11 mouse cellular contexts compared by ENCODE assay signal in the genomic region with DNA sequence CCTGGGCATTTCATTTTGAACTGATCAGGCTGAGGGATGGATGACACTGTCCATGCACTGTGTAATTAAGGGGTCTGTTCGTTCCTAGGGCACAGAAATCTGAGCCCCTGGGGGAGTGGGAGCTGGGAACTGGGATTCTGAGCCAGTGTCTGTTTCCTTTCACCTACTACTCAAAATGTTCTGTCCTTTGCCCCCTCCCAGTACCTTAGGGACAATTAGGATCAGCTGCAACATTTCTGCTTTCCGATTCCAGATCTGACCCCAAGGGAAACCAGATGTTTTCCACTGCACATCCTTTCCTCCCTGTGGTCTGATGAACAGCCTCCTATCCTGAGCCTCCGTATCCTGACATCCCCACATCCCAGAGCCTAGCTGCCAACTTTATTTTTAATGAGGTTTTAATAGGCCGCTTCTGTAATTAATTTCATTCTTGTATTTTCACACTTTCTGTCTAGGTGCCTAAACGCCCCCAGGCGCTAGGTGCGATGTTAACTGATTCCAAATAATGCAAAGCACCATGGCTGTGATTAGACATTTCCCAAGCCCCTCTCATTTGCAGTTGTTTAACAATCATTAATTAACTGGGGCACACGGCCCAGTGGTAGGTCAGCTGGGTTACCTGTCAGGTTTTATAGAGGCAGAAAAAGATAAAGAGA. TPM values are rescaled to one million over a fixed set of nuclear protein-coding genes. Genes with fewer than 3 reads are reported as not detected.
A peak's percentile ranks its signal among the peaks of the same experiment; 100 is the strongest.
DNase-seq lines count a peak whose midpoint lies in the region; ATAC-seq and TF ChIP-seq lines count a peak whose summit lies in the region.
"Had no signal": no experiment of that assay in that cellular context is flagged by ENCODE, and none has a peak within 500 bp of the region (broad histone marks: within the 10 kb centered on the region; RNA-seq: fewer than 3 reads in every experiment).

No protein-coding gene starts in this region.

- TF ChIP-seq CTCF in gastrocnemius, adult 2 months (IDR thresholded peaks at IDR 0.05), result no peak

- no peaks in the 10 kb centered on the region for H3K9me3 ChIP-seq in kidney, embryonic 16.5 days (ENCODE audit: low read length)
- H3K9me3 ChIP-seq in embryonic facial prominence, embryonic 15.5 days (replicated peaks), result no peaks in the 10 kb centered on the region
- no peaks in the 10 kb centered on the region for H3K9me3 ChIP-seq in limb, embryonic 13.5 days

- H3K27me3 ChIP-seq in kidney, embryonic 16.5 days (ENCODE audit: insufficient read depth, low read length), result peaks cover 13% of the 10 kb centered on the region; the same call in 1 of the 2 replicates
- H3K27me3 ChIP-seq in embryonic facial prominence, embryonic 15.5 days, result 0 out of 2 replicates have a peak, but pooled peaks cover 12% of the 10 kb centered on the region
- H3K27me3 ChIP-seq in limb, embryonic 13.5 days, result peaks cover 26% of the 10 kb centered on the region

- peak overlapping the region; percentile 90; the same call in 1 of the 2 replicates for H3K4me2 ChIP-seq in kidney, embryonic 16.5 days (replicated peaks; ENCODE audit: low read depth, low read length)
- H3K4me2 ChIP-seq in embryonic facial prominence, embryonic 15.5 days (replicated peaks), result peak overlapping the region; percentile 93
- peak overlapping the region; percentile 88 for H3K4me2 ChIP-seq in limb, embryonic 13.5 days (replicated peaks)

- no peaks in the 10 kb centered on the region for H3K36me3 ChIP-seq in kidney, embryonic 16.5 days (ENCODE audit: insufficient read depth, low read length)
- no peaks in the 10 kb centered on the region for H3K36me3 ChIP-seq in embryonic facial prominence, embryonic 15.5 days
- H3K36me3 ChIP-seq in limb, embryonic 13.5 days, result no peaks in the 10 kb centered on the region

- ATAC-seq in kidney, embryonic 16.5 days (ENCODE audit: low FRiP score, low TSS enrichment), result no peak
- ATAC-seq in embryonic facial prominence, embryonic 15.5 days (ENCODE audit: insufficient number of reproducible peaks, low FRiP score, low TSS enrichment, low read depth), result no peak
- ATAC-seq in limb, embryonic 13.5 days (ENCODE audit: low FRiP score, low read depth), result no peak

- WGBS in kidney, embryonic 16.5 days, result 21% methylated on average over 8 of the region's 8 CpGs
- 19% methylated on average over 8 of the region's 8 CpGs for WGBS in embryonic facial prominence, embryonic 15.5 days
- 12% methylated on average over 8 of the region's 8 CpGs for WGBS in limb, embryonic 13.5 days

- H3K9ac ChIP-seq in kidney, embryonic 16.5 days (replicated peaks; ENCODE audit: low read length), result no peak overlapping the region
- no peak overlapping the region for H3K9ac ChIP-seq in embryonic facial prominence, embryonic 15.5 days
- H3K9ac ChIP-seq in limb, embryonic 13.5 days, result peak overlapping the region; percentile 57

- H3K4me3 ChIP-seq in gastrocnemius, adult 2 months, result peak overlapping the region; percentile 89
- no peak overlapping the region for H3K4me3 ChIP-seq in kidney, embryonic 16.5 days (ENCODE audit: low read length)
- peak overlapping the region; percentile 73; the same call in 1 of the 2 replicates for H3K4me3 ChIP-seq in embryonic facial prominence, embryonic 15.5 days (replicated peaks)
- peak overlapping the region; percentile 71; the same call in 1 of the 2 replicates for H3K4me3 ChIP-seq in limb, embryonic 13.5 days

- intact Hi-C loops in gastrocnemius, adult 2 months (cut with DNase I), result no loop called here

- peak overlapping the region; percentile 97 for H3K27ac ChIP-seq in gastrocnemius, adult 2 months
- H3K27ac ChIP-seq in kidney, embryonic 16.5 days (ENCODE audit: low read length), result no peak overlapping the region
- H3K27ac ChIP-seq in embryonic facial prominence, embryonic 15.5 days (replicated peaks), result no peak overlapping the region
- no peak overlapping the region for H3K27ac ChIP-seq in limb, embryonic 13.5 days
- H3K27ac ChIP-seq: kidney, postnatal 0 days had no signal

- peaks cover 34% of the 10 kb centered on the region for H3K4me1 ChIP-seq in kidney, embryonic 16.5 days (ENCODE audit: insufficient read depth, low read length)
- H3K4me1 ChIP-seq in embryonic facial prominence, embryonic 15.5 days, result peaks cover 33% of the 10 kb centered on the region
- peaks cover 32% of the 10 kb centered on the region for H3K4me1 ChIP-seq in limb, embryonic 13.5 days

- no peak for DNase-seq in gastrocnemius, adult 2 months
- DNase-seq in gastrocnemius, adult 8-10 months (ENCODE audit: low spot score in 2 of 2), result no peak
- DNase-seq in kidney, postnatal 10 days, result no peak
- no peak for DNase-seq in right cerebral cortex, adult 18-20 months
- DNase-seq in left cerebral cortex, adult 18-20 months (ENCODE audit: low spot score in 2 of 2), result no peak
- DNase-seq: adrenal gland, adult 2 months; gastrocnemius, postnatal 14 days had no signal

RNA-seq across cellular contexts. Expression of gene Pacsin3, which starts 0.9 kb away (rescaled TPM):
- total RNA-seq in gastrocnemius, adult 2 months (2021), result 100 to 1,000 TPM; 375 to 428 TPM
- 100 to 1,000 TPM; 324 to 413 (median 369) TPM for total RNA-seq in gastrocnemius, adult 8-10 months (2022)
- polyA plus RNA-seq in kidney, embryonic 16.5 days (2015; fragmentation: Nextera tagmentation; extraction: Ambion mirVana), result 47.7 and 49.6 TPM in 2 replicates
- polyA plus RNA-seq in embryonic facial prominence, embryonic 15.5 days (2015; fragmentation: Nextera tagmentation; extraction: Ambion mirVana), result 55.1 and 62.8 TPM in 2 replicates
- 44.8 and 47.4 TPM in 2 replicates for polyA plus RNA-seq in limb, embryonic 13.5 days (2015; fragmentation: Nextera tagmentation; extraction: Ambion mirVana)
- total RNA-seq in left cerebral cortex, adult 18-20 months (2021), result 10 to 100 TPM; 45.6 to 46.1 TPM

RNA-seq across cellular contexts. Expression of gene Arfgap2, which starts 9.9 kb away (rescaled TPM):
- 100 to 1,000 TPM; 152 to 211 TPM for total RNA-seq in gastrocnemius, adult 2 months (2021)
- total RNA-seq in gastrocnemius, adult 8-10 months (2022), result 100 to 1,000 TPM; 170 to 194 (median 181) TPM
- polyA plus RNA-seq in kidney, embryonic 16.5 days (2015; fragmentation: Nextera tagmentation; extraction: Ambion mirVana), result 92.9 and 96.5 TPM in 2 replicates
- polyA plus RNA-seq in embryonic facial prominence, embryonic 15.5 days (2015; fragmentation: Nextera tagmentation; extraction: Ambion mirVana), result 83.0 and 83.4 TPM in 2 replicates
- polyA plus RNA-seq in limb, embryonic 13.5 days (2015; fragmentation: Nextera tagmentation; extraction: Ambion mirVana), result 89.0 and 91.6 TPM in 2 replicates
- 10 to 100 TPM; 70.0 to 72.7 TPM for total RNA-seq in left cerebral cortex, adult 18-20 months (2021)

RNA-seq across cellular contexts. Expression of gene Ddb2, which starts 18.1 kb away (rescaled TPM):
- total RNA-seq in gastrocnemius, adult 2 months (2021), result 1 to 10 TPM; 2.6 to 2.8 TPM
- total RNA-seq in gastrocnemius, adult 8-10 months (2022), result 1 to 10 TPM; 1.2 to 3.5 (median 2.0) TPM
- 16.2 and 20.6 TPM in 2 replicates for polyA plus RNA-seq in kidney, embryonic 16.5 days (2015; fragmentation: Nextera tagmentation; extraction: Ambion mirVana)
- 18.7 and 19.9 TPM in 2 replicates for polyA plus RNA-seq in embryonic facial prominence, embryonic 15.5 days (2015; fragmentation: Nextera tagmentation; extraction: Ambion mirVana)
- 23.6 and 26.7 TPM in 2 replicates for polyA plus RNA-seq in limb, embryonic 13.5 days (2015; fragmentation: Nextera tagmentation; extraction: Ambion mirVana)
- total RNA-seq in left cerebral cortex, adult 18-20 months (2021), result 10 to 100 TPM; 10.9 to 13.5 TPM

RNA-seq across cellular contexts. Expression of gene Acp2, which starts 52.2 kb away (rescaled TPM):
- total RNA-seq in gastrocnemius, adult 2 months (2021), result 10 to 100 TPM; 12.5 to 13.6 TPM
- total RNA-seq in gastrocnemius, adult 8-10 months (2022), result 10 to 100 TPM; 10.2 to 11.1 (median 10.5) TPM
- polyA plus RNA-seq in kidney, embryonic 16.5 days (2015; fragmentation: Nextera tagmentation; extraction: Ambion mirVana), result 28.8 and 29.7 TPM in 2 replicates
- polyA plus RNA-seq in embryonic facial prominence, embryonic 15.5 days (2015; fragmentation: Nextera tagmentation; extraction: Ambion mirVana), result 24.2 and 28.3 TPM in 2 replicates
- 30.2 and 34.6 TPM in 2 replicates for polyA plus RNA-seq in limb, embryonic 13.5 days (2015; fragmentation: Nextera tagmentation; extraction: Ambion mirVana)
- total RNA-seq in left cerebral cortex, adult 18-20 months (2021), result 10 to 100 TPM; 49.5 TPM

RNA-seq across cellular contexts. Expression of gene Nr1h3, which starts 52.2 kb away (rescaled TPM):
- 10 to 100 TPM; 26.8 to 26.9 TPM for total RNA-seq in gastrocnemius, adult 2 months (2021)
- total RNA-seq in gastrocnemius, adult 8-10 months (2022), result 10 to 100 TPM; 20.7 to 31.4 (median 24.5) TPM
- polyA plus RNA-seq in kidney, embryonic 16.5 days (2015; fragmentation: Nextera tagmentation; extraction: Ambion mirVana), result 3.5 and 4.6 TPM in 2 replicates
- polyA plus RNA-seq in embryonic facial prominence, embryonic 15.5 days (2015; fragmentation: Nextera tagmentation; extraction: Ambion mirVana), result 1.8 and 1.9 TPM in 2 replicates
- 1.7 TPM in 2 replicates for polyA plus RNA-seq in limb, embryonic 13.5 days (2015; fragmentation: Nextera tagmentation; extraction: Ambion mirVana)
- 1 to 10 TPM; 3.5 to 3.6 TPM for total RNA-seq in left cerebral cortex, adult 18-20 months (2021)

Comparison
In these comparisons a context has a peak if more than half of its experiments do, and no peak if none do; other contexts are left out.
1. RNA of gene Pacsin3, which starts 0.9 kb away (total RNA-seq): 375 to 428 TPM in gastrocnemius, adult 2 months and 324 to 413 TPM in gastrocnemius, adult 8-10 months; 45.6 to 46.1 TPM in left cerebral cortex, adult 18-20 months; every median in the first group is over 4 times any median in the second.
2. Peak in every context shown above with its lines, with median percentiles within 50 percentile points of each other: H3K4me2 ChIP-seq.